Mouse (Mus musculus): ENCODE data around the gene Etd. TPM values are rescaled to one million over a fixed set of nuclear protein-coding genes. Genes with fewer than 3 reads are reported as not detected.
"Not testable (repeated sequence)": the region's sequence is repeated elsewhere in the genome, so short reads cannot be mapped to it uniquely, and the experiment has no call there.

Etd gene
- not detected in 2 replicates for polyA plus RNA-seq (2014; fragmentation: Nextera tagmentation; extraction: Ambion mirVana)

DNA sequence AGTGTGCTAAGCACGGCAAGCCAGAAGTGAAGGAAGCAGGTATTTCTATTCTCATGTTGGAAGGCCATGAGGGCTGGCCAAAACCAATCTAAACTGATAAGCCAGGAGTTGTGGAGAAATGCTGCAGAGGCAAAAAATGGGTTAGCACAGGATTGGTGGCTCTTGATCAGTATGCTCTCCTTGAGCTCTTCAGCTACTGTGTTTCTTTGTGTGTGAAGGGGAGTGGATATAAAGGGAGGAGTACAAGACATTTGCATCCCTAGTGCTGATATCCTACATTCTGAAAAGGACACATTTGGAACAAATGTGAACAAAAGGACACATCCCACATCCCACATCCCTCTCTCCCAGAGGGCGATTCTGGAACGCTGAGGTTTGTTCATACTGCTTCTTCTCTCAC is at the start of gene Etd:
Gene Etd (plus strand): TSS at position 301 of the 400 bp plus-strand sequence.
- H3K4me1 ChIP-seq (ENCODE audit: control insufficient read depth, insufficient read depth, low read length), result no peaks in the 10 kb centered on the region
- no peak for DNase-seq (ENCODE audit: low spot score)
- H3K4me3 ChIP-seq (ENCODE audit: low read depth, low read length), result no peak within 1 kb of the TSS
- H3K9ac ChIP-seq (ENCODE audit: low read length), result no peak within 1 kb of the TSS
- no peak within 1 kb of the TSS for H3K4me2 ChIP-seq (ENCODE audit: low read length)
- H3K27me3 ChIP-seq (replicated peaks; ENCODE audit: control insufficient read depth, insufficient read depth, low read length), result no peaks in the 10 kb centered on the region
- WGBS, result 92% methylated on average over 3 of the region's 3 CpGs
- no peak for ATAC-seq
- H3K9me3 ChIP-seq (replicated peaks; ENCODE audit: control insufficient read depth, low read length), result no peaks in the 10 kb centered on the region
- H3K36me3 ChIP-seq (ENCODE audit: control insufficient read depth, insufficient read depth, low read length), result no peaks in the 10 kb centered on the region
- no peak within 1 kb of the TSS for H3K27ac ChIP-seq (ENCODE audit: low read depth, low read length)

DNA sequence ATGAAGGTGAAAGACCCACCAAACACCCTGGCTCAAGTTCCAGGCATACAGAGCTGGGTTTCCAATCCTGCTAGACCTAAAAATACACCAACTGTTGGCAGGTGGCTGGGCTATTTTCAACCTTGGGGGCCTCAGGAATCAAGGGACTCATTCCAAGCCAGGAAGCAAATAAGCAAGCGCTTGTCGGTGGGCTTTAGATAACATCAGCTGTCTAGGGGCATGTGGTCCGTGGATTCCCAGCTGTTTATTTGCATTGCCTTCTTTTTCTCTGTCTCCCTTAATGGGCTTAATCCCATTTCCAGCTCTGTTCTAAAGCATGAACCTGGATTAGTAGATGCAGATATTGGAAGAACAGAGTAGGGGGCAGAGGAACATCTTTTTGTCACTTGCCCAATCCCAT is 48.4 kb upstream of the Etd start:
- WGBS, result 82% methylated on average over 3 of the region's 3 CpGs
- no peak overlapping the region for H3K27ac ChIP-seq (ENCODE audit: low read depth, low read length)

DNA sequence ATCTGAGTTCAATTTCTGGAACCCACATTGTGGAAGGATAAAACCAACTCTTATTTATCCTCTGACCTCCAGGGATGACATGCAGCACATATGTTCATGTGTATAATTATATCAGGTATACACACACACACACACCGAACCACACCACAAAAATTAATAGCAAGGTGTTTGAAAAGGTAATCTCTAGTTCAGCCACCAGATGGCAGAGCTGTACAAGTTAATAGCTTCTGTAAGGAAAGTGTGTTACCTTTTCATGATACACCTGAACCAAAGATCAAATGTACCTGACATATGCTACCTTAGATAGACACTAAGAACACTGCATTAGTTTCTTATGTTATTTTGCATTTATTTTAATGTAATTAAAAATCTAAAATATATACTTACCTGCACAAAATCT is 1.8 kb upstream of the Etd start:
- Histone ChIP-seq H3K4me1 (ENCODE audit: control insufficient read depth, insufficient read depth, low read length) (no peaks in the 10 kb centered on the region), H3K4me3 (ENCODE audit: low read depth, low read length) (no peak overlapping the region), H3K9me3 (replicated peaks; ENCODE audit: control insufficient read depth, low read length) (no peaks in the 10 kb centered on the region), H3K36me3 (ENCODE audit: control insufficient read depth, insufficient read depth, low read length) (no peaks in the 10 kb centered on the region), H3K4me2 (ENCODE audit: low read length) (no peak overlapping the region), H3K27ac (ENCODE audit: low read depth, low read length) (no peak overlapping the region), H3K9ac (ENCODE audit: low read length) (no peak overlapping the region), H3K27me3 (replicated peaks; ENCODE audit: control insufficient read depth, insufficient read depth, low read length) (no peaks in the 10 kb centered on the region)
- WGBS, result 91% methylated on average over 1 of the region's 1 CpGs
- ATAC-seq (no peak), DNase-seq (ENCODE audit: low spot score) (peak; percentile 17)

More for the DNA sequence above, 48.4 kb upstream of the Etd start:
- Histone ChIP-seq H3K4me3 (ENCODE audit: low read depth, low read length) (no peak overlapping the region), H3K27me3 (replicated peaks; ENCODE audit: control insufficient read depth, insufficient read depth, low read length) (no peaks in the 10 kb centered on the region), H3K9ac (ENCODE audit: low read length) (no peak overlapping the region), H3K36me3 (ENCODE audit: control insufficient read depth, insufficient read depth, low read length) (no peaks in the 10 kb centered on the region), H3K4me1 (ENCODE audit: control insufficient read depth, insufficient read depth, low read length) (no peaks in the 10 kb centered on the region), H3K9me3 (replicated peaks; ENCODE audit: control insufficient read depth, low read length) (no peaks in the 10 kb centered on the region), H3K4me2 (ENCODE audit: low read length) (no peak overlapping the region)
- no peak for ATAC-seq
- DNase-seq (ENCODE audit: low spot score), result no peak

DNA sequence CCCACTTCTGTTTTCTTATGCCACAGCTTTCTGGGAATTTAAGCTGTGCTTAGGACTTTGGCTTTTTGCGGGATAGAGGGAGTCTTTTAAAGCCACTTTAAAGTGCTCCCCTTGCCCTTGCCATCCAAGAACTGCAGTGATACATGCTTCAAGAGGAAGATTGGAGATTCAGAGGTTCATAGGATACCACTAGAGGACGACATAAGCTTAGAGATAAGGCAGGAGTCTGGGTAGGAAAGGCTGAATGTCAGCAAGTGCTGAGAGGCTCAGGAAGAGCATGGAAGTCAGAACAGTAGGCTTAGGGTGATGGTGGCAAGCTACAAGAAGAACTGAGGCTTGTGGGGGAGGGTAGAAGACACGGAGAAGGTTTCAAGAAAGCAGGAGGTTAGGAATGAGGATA is 24.9 kb downstream of the Etd start:
- DNase-seq (ENCODE audit: low spot score) (peak; percentile 1), ATAC-seq (no peak)
- H3K4me1 ChIP-seq (ENCODE audit: control insufficient read depth, insufficient read depth, low read length), result no peaks in the 10 kb centered on the region
- 55% methylated on average over 3 of the region's 3 CpGs for WGBS
- no peak overlapping the region for H3K4me2 ChIP-seq (ENCODE audit: low read length)
- no peaks in the 10 kb centered on the region for H3K36me3 ChIP-seq (ENCODE audit: control insufficient read depth, insufficient read depth, low read length)
- H3K27ac ChIP-seq (ENCODE audit: low read depth, low read length), result no peak overlapping the region
- no peaks in the 10 kb centered on the region for H3K9me3 ChIP-seq (replicated peaks; ENCODE audit: control insufficient read depth, low read length)
- H3K27me3 ChIP-seq (replicated peaks; ENCODE audit: control insufficient read depth, insufficient read depth, low read length), result no peaks in the 10 kb centered on the region
- no peak overlapping the region for H3K9ac ChIP-seq (ENCODE audit: low read length)
- no peak overlapping the region for H3K4me3 ChIP-seq (ENCODE audit: low read depth, low read length)

DNA sequence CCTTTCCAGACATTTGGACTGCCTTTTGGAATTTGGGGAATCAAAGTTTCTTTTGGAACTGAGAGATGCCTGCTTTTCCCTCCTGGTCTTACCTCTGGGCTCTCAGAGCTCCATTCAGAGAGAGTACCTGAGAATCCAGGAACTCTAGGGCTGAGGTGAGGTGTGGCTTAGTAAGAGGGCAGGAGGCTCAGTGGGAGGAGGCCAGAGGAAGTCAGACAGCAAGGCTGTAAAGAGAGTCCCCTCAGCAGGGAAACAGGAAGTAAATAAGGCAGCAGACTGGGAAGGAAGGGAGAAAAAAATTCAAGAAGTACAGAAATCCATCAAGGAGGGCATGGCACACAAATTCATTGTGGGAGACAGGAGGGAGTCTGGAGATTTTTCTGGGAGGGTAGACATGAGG is 29.5 kb downstream of the Etd start:
- not testable (repeated sequence) for H3K4me1 ChIP-seq (ENCODE audit: control insufficient read depth, insufficient read depth, low read length); H3K4me3 ChIP-seq (ENCODE audit: low read depth, low read length); H3K9me3 ChIP-seq (replicated peaks; ENCODE audit: control insufficient read depth, low read length); H3K27ac ChIP-seq (ENCODE audit: low read depth, low read length); H3K9ac ChIP-seq (ENCODE audit: low read length); H3K36me3 ChIP-seq (ENCODE audit: control insufficient read depth, insufficient read depth, low read length); H3K4me2 ChIP-seq (ENCODE audit: low read length); ATAC-seq; H3K27me3 ChIP-seq (replicated peaks; ENCODE audit: control insufficient read depth, insufficient read depth, low read length); DNase-seq (ENCODE audit: low spot score)

Other genes with a start within 250 kb of the Etd start
- gene Plac1, start 194.8 kb upstream of the Etd start, polyA plus RNA-seq (2014; fragmentation: Nextera tagmentation; extraction: Ambion mirVana), result 0.71 TPM in 1 of 2 replicates, not detected in the other
- 4.1 and 5.2 TPM in 2 replicates for gene Fam122b, start 165.1 kb upstream of the Etd start, polyA plus RNA-seq (2014; fragmentation: Nextera tagmentation; extraction: Ambion mirVana)
- gene Fam122c, start 161.5 kb upstream of the Etd start, polyA plus RNA-seq (2014; fragmentation: Nextera tagmentation; extraction: Ambion mirVana), result not detected in 2 replicates
- 71.0 and 71.7 TPM in 2 replicates for gene Mospd1, start 64.4 kb upstream of the Etd start, polyA plus RNA-seq (2014; fragmentation: Nextera tagmentation; extraction: Ambion mirVana)
- gene Rtl8c, start 173.1 kb downstream of the Etd start, polyA plus RNA-seq (2014; fragmentation: Nextera tagmentation; extraction: Ambion mirVana), result 131 and 144 TPM in 2 replicates
- gene Gm14597, start 174.1 kb downstream of the Etd start, polyA plus RNA-seq (2014; fragmentation: Nextera tagmentation; extraction: Ambion mirVana), result not detected in 2 replicates
- 145 and 165 TPM in 2 replicates for gene Rtl8a, start 208.8 kb downstream of the Etd start, polyA plus RNA-seq (2014; fragmentation: Nextera tagmentation; extraction: Ambion mirVana)
- gene Rtl8b, start 235.5 kb downstream of the Etd start, polyA plus RNA-seq (2014; fragmentation: Nextera tagmentation; extraction: Ambion mirVana), result 115 and 145 TPM in 2 replicates